Mouse (Mus musculus): ENCODE measurements around the gene Heca.
A peak's percentile ranks its signal among the peaks of the same experiment; 100 is the strongest.
"Not testable (repeated sequence)": the region's sequence is repeated elsewhere in the genome, so short reads cannot be mapped to it uniquely, and the experiment has no call there.

The Heca gene

DNA sequence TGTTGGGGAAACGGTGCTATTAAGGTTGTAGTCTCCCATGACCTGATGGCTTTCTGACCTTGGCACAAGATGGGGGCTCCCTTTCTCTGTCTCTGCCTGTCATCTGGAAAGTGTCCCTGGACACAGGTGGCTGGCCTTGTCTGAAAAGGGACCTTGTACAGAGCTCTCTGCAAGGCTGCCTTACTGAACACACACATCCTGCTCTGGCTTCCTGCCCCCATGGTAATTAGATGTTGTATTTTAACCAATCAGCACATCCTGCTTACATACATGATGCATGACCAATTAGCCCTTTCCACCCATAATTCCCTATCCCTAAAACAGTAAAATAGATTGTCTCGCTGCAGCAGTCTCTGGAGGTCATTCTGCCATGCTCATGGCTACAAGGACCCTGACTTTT is 67.1 kb downstream of the Heca start:
- no peak for DNase-seq (ENCODE audit: low read depth, low spot score)

DNA sequence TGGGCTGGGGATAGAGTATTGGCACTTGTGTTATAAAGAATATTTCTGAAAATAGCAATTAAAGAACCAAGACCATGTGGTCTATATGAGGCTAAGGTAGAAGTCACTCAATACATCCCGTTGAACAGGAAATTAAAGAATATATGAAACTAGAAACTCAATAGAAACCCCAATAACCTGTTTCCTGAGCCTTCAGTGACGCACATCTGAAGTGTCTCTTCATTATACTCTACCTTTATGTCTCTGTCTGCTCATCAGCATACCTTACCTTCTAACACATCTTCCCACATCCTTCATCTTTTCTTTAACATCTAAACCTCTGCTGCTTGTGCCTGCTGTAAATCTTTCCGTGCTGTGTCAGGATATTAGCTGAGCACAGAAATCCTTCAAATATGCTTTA is 67.8 kb downstream of the Heca start:
- no peak for DNase-seq (ENCODE audit: low read depth, low spot score)

GRCm38 (mm10) chr10:17878002-17878919 is 69.6 kb downstream of the Heca start:
- no peak for DNase-seq (ENCODE audit: low read depth, low spot score)

GRCm38 (mm10) chr10:17869822-17870662 is 77.8 kb downstream of the Heca start:
- peak; percentile 63 for DNase-seq (ENCODE audit: low read depth, low spot score)

DNA sequence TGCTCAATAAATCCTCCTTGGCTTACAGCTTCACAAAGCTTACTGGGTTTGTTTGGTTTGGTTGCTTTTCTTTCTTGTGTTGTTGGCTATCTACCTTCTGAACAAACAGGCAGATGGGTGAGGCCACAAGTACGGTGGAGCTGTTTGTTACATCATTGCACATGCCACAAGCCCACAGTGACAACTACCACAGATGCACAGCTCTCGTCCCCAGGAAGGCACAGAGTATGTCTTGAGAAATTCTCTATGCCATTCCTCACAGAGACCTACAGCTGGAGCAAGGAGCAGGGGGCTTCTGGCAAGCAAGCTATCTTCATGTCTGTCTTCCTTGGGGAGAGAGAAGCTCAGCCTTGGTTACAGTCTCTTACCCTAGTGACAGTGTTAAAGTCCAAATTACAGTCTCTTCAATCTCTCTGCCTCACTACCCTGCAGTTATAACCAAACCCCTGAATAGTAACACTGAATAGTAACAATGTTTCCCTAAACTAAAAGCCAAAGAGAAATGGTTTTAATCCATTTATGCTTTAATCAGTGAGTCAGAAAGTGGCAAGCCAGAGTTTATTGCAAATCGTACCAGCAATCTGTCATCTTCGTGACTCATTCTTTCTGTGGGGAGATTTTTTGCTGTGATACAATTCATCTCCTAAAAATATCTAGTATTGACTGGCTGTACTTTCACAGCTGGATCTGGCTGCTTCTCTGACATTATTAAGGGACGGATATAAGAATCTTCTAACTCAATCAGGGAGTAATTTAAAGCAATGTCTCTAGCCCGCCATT is 87.0 kb downstream of the Heca start:
- DNase-seq (ENCODE audit: low read depth, low spot score) = peak; percentile 54

- no peak for DNase-seq (ENCODE audit: low read depth, low spot score)
Measured at GRCm38 (mm10) chr10:17857647-17858261, 90.1 kb downstream of the Heca start.

- DNase-seq (ENCODE audit: low read depth, low spot score) = no peak
Measured at GRCm38 (mm10) chr10:17844781-17845537, 102.9 kb downstream of the Heca start.

GRCm38 (mm10) chr10:17842030-17842429 is 105.8 kb downstream of the Heca start:
- DNase-seq (ENCODE audit: low read depth, low spot score) = peak; percentile 85

DNA sequence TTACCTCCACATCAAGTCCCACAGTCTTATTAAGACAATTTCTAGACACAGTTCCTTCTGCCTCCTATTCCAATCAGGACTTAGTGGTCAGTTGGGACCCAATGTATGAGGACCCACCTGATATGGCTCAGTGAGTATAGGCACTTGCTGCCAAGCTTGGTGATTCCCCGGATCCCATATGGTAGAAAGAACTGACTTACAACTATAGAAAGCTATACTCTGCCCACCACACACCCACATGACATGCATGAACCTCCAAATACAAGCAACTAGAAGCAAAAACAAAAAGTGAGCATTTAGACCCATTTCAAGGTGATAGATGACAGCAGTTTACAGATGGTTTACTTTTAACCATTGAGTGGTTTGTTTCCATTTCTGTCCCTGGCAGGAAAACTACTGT is 111.6 kb downstream of the Heca start:
- no peak for DNase-seq (ENCODE audit: low read depth, low spot score)

GRCm38 (mm10) chr10:17835031-17835430 is 112.8 kb downstream of the Heca start:
- DNase-seq (ENCODE audit: low read depth, low spot score) = no peak

- DNase-seq (ENCODE audit: low read depth, low spot score) = no peak
Measured at GRCm38 (mm10) chr10:17831041-17831440, 116.8 kb downstream of the Heca start.

- DNase-seq (ENCODE audit: low read depth, low spot score) = no peak
Measured at GRCm38 (mm10) chr10:17829205-17829604, 118.7 kb downstream of the Heca start.

- no peak for DNase-seq (ENCODE audit: low read depth, low spot score)
Measured at GRCm38 (mm10) chr10:17827391-17827790, 120.5 kb downstream of the Heca start.

DNA sequence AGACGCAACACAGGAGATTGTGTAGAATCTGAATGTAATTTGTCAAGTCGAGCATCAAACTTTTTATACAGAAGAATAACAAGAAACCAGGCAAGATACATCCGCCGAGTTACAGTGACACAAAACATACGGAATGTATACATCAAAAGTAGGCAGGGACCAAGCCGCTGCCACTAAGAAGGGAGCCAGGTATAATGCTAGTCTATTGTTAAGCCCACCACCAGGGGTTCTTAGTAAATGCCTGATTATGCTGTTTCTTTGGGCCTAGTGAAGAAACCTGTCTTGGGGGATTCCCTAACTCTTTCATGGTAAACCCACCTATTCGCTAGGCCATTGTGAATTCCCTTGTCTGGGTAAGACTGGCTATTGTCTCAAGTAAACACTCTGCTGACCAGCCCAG is 127.4 kb downstream of the Heca start:
- DNase-seq (ENCODE audit: low read depth, low spot score) = not testable (repeated sequence)

Data from telencephalon, adult 2 months (tissue).